Mouse (Mus musculus) T-helper 1 cell (primary cell): Measurements from ENCODE around the gene Col11a2.

Experiments
- in situ Hi-C: fragments of 300-600 bp; cut with MboI, MseI; formaldehyde crosslinking; loops from one replicate; pipeline ENCODE4 v1.15.1; 2025; ENCODE audit warnings: high pct_unique_total_duplicates

Col11a2 gene

DNA sequence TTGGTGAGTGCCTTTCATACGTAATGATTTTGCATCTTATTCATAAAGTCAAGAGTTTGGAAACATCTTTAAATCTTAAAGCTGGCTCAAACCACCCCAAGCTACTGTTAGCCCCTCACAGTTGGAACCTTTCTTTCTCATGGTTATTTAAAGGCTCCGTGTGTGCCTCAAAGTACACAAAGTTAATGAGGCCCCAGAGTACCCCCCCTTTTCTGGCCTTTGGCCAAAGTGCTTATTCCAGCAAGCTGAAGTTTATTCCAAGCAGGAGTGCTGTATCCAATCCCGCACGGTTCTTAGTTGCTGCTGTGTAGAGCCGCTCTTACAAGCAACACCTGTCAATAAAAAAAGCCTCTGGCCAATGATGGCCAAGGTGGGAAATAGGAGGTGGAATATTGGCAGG lies 60.3 kb downstream of the Col11a2 start:
- in situ Hi-C loops = no loop called here

DNA sequence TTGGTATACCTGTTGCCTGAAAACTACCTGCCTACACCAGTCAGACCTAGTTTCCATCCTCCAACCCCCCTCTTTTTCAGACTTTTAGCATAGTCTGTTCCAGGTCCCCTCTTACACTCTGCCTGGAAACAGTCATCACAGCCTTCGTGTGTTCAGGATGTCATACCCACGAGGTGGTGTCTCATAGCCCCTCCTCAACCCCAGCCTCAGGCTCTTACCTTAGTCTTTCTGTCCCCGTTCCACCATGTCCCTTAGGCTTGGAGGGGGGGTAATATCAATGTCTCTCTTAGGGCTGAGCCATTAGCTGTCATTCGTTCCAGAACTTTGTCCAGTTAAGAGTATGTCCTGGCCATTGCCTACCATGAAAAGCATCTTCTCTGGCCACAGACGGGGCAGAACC lies 61.9 kb downstream of the Col11a2 start:
- in situ Hi-C loops = no loop called here

DNA sequence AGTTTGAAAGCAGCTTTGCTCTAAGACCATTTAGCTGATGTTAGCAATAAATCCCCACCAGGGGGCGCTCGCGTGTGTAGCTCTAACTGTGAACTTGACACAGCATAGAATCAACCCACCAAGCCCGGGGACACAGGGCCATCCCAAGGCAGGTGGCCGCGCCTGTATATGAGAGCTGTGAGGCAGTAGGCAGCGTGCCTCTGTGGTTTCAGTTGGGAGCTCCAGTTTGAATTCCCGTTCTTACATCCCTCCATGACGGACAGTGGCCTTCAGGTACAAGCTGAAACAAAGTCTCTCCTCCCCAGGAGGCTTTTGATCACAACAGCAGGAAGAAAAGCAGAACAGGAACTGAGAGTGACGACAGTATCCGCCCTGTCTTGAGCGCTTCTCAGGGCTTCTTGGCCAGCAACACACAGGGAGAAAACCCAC lies 62.4 kb downstream of the Col11a2 start:
- in situ Hi-C loops = no loop called here

DNA sequence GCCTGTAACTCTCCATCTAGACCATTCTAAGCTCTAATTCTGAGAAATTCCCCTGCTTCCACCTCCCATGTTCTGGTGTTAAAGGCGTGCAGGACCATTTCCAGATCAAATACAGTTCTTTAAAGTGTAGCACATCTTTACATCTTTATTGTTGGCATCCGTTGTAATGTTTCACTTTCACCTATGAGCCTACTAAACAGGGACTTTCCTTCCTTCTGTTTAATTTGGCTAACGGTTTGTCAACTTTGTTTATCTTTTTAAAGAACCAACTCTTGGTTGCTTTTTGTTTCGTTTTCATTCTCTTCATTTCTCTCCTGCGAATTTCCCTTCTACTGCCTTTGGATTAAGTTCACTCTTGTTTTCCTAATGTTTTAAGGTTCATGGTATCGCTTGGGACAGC lies 63.6 kb downstream of the Col11a2 start:
- in situ Hi-C loops = no loop called here

DNA sequence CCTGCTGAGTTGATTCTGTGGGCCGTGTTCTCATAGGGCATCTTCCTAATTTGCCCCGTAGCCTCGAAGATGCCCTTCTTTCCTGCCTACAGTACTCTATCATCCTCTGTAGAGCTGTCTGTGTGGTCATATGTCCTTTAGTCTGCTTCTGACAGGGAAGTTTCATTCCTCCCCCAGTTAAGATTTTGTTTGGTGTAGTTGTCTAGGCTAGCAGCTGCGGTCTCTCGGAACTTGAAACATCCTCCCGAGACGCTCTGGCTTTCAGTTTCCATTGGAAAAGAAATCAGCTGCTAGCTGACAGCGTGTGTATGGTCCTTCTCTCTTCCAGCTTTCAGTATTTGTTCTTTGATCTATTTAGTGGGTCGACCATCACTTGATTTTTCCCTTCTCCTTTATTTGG lies 65.6 kb downstream of the Col11a2 start:
- in situ Hi-C loops = no loop called here

DNA sequence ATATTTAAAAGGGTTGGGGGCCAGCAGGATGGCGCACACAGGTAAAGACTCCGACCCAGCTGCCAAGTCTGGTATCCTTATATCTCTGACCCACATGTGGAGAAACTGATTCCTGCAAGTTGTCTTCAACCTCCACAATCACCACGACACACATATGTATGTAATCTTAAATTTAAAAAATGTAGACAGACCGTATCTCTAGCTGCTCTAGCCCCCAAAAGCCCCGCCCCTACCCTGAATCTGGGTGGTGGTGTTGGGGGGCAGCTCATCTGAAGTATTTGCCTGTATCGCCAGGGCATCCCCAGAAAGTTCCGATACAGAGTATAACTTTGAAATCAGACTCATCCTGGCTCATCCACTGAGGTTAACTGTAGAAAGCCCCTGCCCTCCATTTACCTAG lies 67.3 kb downstream of the Col11a2 start:
- in situ Hi-C loops = no loop called here

DNA sequence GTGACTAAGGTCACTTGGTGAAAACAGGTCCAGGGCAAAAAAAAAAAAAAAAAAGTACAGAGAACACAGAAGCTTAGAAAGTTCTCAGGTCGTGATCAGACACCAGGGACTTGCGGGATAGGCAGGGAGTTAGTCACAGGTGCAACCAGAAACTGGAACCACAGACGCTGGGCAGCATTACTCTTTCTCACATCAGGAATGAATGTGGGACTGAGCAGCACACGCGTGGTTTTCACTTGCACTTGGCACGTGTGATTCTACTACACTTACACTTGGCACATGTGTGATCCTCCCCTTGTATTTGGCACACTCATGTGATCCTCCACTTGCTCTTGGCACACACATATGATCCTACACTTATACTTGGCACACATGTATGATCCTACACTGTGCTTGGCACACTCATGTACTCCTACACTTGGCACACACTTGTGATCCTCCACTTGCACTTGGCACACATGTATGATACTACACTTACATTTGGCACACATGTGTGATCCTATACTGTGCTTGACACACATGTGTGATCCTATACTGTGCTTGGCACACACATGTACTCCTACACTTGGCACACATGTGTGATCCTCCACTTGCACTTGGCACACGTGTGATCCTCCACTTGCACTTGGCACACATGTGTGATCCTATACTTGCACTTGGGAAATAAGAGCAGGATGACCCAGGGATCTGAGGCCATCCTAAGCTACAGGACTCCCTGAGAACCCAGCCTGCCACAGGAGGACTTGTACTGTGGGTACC lies 68.1 kb downstream of the Col11a2 start:
- in situ Hi-C loops = no loop called here

DNA sequence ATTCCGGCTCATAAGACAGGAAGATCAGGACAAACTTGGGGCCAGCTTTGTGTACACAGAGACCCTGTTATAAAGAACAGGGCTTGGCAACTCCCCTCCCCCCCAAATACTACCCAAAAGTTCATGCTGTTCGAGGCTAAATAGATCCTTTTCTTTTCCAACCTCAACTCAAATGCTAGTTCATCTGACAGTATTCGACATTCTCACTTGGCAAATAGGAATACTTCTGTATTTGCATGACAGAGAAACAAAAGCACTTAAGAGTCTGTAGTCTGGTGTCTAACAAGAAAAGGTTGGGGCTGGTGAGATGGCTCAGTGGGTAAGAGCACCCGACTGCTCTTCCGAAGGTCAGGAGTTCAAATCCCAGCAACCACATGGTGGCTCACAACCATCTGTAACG lies 69.2 kb downstream of the Col11a2 start:
- in situ Hi-C loops = no loop called here

DNA sequence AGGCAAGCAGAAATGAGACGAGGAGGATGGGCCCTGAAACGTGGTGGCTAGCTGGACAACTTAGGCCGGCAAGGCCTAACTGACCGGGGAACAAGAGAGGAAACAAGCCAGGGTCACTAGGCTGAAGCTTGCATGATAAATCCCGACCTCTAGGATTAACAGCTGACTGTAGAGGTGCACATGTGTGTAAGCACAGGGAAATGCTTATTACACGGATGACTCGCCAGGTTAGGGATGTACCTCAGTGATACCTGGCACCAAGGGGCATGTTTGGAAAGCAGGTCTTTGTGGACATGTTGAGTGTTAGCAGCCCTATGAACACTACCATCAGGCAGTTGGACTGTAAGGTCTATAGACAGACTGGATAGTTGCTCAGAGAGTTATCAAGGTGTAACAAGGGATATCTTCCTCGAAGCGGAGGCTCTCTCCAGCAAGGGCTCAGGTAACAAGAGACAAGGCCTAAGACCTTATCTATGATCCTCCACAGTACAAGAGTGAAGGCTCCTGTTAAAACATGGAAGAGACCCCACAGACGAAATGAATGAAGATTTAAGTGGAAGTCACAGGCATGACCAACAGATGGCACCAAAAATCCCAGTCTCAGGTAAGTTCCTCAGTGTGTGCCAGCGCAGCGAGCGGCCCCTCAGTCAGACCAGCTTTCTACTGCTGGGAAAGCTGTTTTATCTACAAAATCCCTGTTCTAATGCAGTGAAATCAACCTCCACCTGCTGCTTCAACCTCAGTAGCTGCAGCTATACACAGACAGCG lies 70.0 kb downstream of the Col11a2 start:
- in situ Hi-C loops = no loop called here

DNA sequence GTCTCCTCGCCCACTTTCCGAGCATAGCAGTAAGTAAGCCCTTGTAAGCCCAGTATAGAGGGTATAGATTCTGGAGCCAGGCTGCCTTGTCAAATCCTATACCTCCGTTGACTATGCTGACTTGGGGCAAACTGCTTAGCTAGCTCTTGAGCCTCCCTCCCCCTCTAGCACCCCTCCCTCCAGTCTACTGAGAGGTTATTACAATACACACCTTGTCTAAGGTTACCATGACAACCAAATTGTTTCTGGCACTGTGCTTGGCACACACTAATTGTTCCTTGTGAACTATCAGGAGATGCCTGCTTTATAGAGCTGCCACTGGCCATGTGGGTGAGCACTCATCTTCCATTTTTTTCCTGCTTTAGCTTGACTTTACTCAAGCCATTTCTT lies 70.6 kb downstream of the Col11a2 start:
- in situ Hi-C loops = no loop called here

DNA sequence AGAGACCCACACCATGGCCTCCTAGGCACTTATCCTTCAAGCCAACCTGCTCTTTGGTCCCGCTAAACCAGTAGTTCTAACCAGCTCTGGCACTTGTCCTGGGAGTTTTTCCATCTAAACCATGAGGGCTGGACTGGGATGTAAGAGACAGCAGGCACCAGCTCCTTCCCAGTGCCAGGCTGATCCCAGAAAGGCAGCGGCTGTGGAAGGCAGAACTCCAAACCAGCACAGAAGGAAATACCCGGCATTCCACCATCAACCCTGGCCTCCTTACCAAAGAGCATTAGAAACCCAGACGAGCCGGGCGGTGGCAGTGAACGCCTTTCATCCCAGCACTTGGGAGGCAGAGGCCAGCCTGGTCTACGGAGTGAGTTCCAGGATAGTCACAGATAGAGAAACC lies 71.1 kb downstream of the Col11a2 start:
- in situ Hi-C loops = no loop called here

DNA sequence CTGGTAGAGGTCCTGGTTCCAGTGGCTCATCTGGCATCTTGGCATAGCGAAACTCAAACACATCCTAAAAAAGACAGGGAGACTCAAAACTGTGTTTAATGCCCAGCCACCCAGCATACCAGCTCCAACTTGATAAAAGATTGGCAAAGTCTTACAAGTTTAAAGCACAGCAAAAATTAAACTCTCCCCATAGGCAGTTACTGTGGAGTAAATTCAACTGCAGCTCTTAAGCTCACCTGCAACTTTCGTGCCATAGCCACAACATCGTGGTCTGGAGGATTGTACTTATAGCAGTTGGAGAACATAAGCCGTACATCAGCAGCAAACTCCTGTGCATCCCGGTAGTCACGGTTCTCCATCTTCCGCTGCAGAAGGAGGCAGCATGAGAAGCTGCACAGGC lies 74.9 kb downstream of the Col11a2 start:
- in situ Hi-C loops = no loop called here
